In the genomic region with DNA sequence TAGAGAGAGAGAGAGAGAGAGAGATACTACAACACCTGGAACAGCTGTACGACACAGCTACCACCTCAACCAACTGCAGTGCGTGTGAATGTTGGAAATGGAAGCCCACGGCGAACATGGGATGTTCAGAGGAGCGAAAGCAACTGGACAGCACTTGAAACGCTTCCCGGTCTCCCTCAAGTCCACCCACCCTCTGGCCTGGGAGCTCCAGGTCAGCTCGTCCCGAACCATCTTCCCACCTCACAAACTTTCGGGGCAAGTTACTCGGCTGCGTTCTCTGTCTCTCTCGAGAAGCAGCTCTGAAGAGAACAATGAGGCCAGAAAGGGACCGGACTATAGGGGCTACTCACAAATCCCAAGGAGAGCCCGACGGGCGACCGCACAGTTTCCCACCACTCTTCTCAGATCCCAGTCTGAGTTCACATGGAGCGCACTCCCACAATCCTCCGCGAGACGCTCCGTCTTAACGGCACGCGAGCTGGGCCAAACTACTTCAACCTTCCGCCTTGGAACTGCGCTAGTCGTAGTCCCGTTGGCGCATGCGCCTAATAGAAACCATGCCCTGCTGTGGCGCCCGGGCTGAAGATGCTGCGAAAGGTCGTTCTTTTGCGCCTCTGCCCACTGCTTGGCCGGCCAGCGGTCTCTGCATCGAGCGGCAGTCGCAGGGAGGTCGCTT, we compare ENCODE assay signal across 8 mouse cellular contexts. TPM values are rescaled to one million over a fixed set of nuclear protein-coding genes. Genes with fewer than 3 reads are reported as not detected.
DNase-seq lines count a peak whose midpoint lies in the region; ATAC-seq lines count a peak whose summit lies in the region.

Esf1 (minus strand) TSS at position 438 of the 676 bp plus-strand sequence.
Ndufaf5 (plus strand) TSS at position 523 of the 676 bp plus-strand sequence.

- peak; percentile 98 for ATAC-seq in hindbrain, embryonic 15.5 days (ENCODE audit: low FRiP score, low read depth)

- no peaks in the 10 kb centered on the region for H3K9me3 ChIP-seq in hindbrain, embryonic 15.5 days

- H3K27me3 ChIP-seq in hindbrain, embryonic 15.5 days = no peaks in the 10 kb centered on the region

- peaks cover 17% of the 10 kb centered on the region for H3K36me3 ChIP-seq in hindbrain, embryonic 15.5 days

- peak within 1 kb of the TSS; percentile 76 for H3K27ac ChIP-seq in hindbrain, embryonic 15.5 days (replicated peaks)

- H3K4me2 ChIP-seq in hindbrain, embryonic 15.5 days = peak within 1 kb of the TSS; percentile 91

- H3K4me3 ChIP-seq in hindbrain, embryonic 15.5 days = peak within 1 kb of the TSS; percentile 70

- H3K9ac ChIP-seq in hindbrain, embryonic 15.5 days = peak within 1 kb of the TSS; percentile 68

- H3K4me1 ChIP-seq in hindbrain, embryonic 15.5 days (replicated peaks) = peaks cover 27% of the 10 kb centered on the region

- under 1% methylated on average over 43 of the region's 43 CpGs for WGBS in hindbrain, embryonic 15.5 days

- peak; percentile 89 for DNase-seq in T-cell, adult 2 months (ENCODE audit: low spot score)
- DNase-seq in cerebellum, postnatal 36 days = peak; percentile 98 to 100
- DNase-seq in frontal cortex, postnatal 36 days (ENCODE audit: low spot score in 2 of 2) = peak; percentile 99
- peak; percentile 93 for DNase-seq in left cerebral cortex, adult 11 months (ENCODE audit: low spot score)
- peak; percentile 96 for DNase-seq in lung, postnatal 4 days
- DNase-seq in retina, postnatal 7 days (ENCODE audit: low read depth, low spot score) = peak; percentile 97
- DNase-seq in urinary bladder, adult 2 months (ENCODE audit: low spot score) = peak; percentile 97

RNA-seq across cellular contexts. Expression of gene Esf1, which starts in this region (rescaled TPM):
- 16.8 and 16.9 TPM in 2 replicates for polyA plus RNA-seq in hindbrain, embryonic 15.5 days (2015; fragmentation: Nextera tagmentation; extraction: Ambion mirVana)
- polyA plus RNA-seq in urinary bladder, adult 2 months (2012; rRNA removed) = 5.9 and 9.5 TPM in 2 replicates

RNA-seq across cellular contexts. Expression of gene Ndufaf5, which starts in this region (rescaled TPM):
- 56.3 and 58.4 TPM in 2 replicates for polyA plus RNA-seq in hindbrain, embryonic 15.5 days (2015; fragmentation: Nextera tagmentation; extraction: Ambion mirVana)
- 13.5 and 14.3 TPM in 2 replicates for polyA plus RNA-seq in urinary bladder, adult 2 months (2012; rRNA removed)

Comparison
In these comparisons a context has a peak if more than half of its experiments do, and no peak if none do; other contexts are left out.
1. Peak in every context shown above with its lines: DNase-seq, ATAC-seq, H3K4me3 ChIP-seq and H3K27ac ChIP-seq.